Mouse (Mus musculus) CH12.LX (cell line): ENCODE measurements around the gene Slc25a28. TPM values are rescaled to one million over a fixed set of nuclear protein-coding genes. Genes with fewer than 3 reads are reported as not detected.

Source experiments
- DNase-seq: peaks from one replicate; pipeline ENCODE4 v3.0.0-alpha.2; 2013; ENCODE audit errors: extremely low read depth
- H3K27ac ChIP-seq: 2 replicates; pipeline ENCODE4 v1.5.1; 2012; ENCODE audit warnings: low read depth, mild to moderate bottlenecking, control low read depth, moderate library complexity; ENCODE audit not compliant: insufficient read depth
- H3K27me3 ChIP-seq: replicated peaks from 2 replicates; pipeline ENCODE3; 2012; ENCODE audit warnings: inconsistent platforms
- H3K36me3 ChIP-seq, 2 experiments: replicated peaks in 1 of 2; 2 replicates each; pipeline versions ENCODE3 to v1.6.1; 2012; ENCODE audit warnings: inconsistent platforms in 1 of 2, low read length in 1 of 2, mild to moderate bottlenecking in 1 of 2, mixed read lengths in 1 of 2, moderate library complexity in 1 of 2; ENCODE audit not compliant: control insufficient read depth in 1 of 2, insufficient read depth in 1 of 2
- H3K4me1 ChIP-seq, 2 experiments: 2 replicates each; pipeline ENCODE4 v1.6.1; 2012; ENCODE audit warnings: inconsistent platforms in 1 of 2, moderate library complexity in 1 of 2; ENCODE audit not compliant: insufficient read depth in 2 of 2, control insufficient read depth in 1 of 2
- H3K4me2 ChIP-seq: 2 replicates; pipeline ENCODE4 v1.6.1; 2012; ENCODE audit warnings: low read depth, mild to moderate bottlenecking, control low read depth; ENCODE audit not compliant: poor library complexity, insufficient read depth, severe bottlenecking
- H3K4me3 ChIP-seq, 3 experiments: fragments of 150-350 bp in 1 of 3; sonication (generic) in 1 of 3; replicated peaks in 1 of 3; 2 replicates each; pipeline versions ENCODE3 to v1.5.1; 2011 to 2012; ENCODE audit warnings: low read depth in 2 of 3, low read length in 2 of 3, mild to moderate bottlenecking in 2 of 3, moderate library complexity in 2 of 3, control low read depth in 1 of 3, improper control_type of control experiment in 1 of 3, inconsistent platforms in 1 of 3, mixed read lengths in 1 of 3; ENCODE audit not compliant: poor library complexity in 1 of 3
- H3K79me2 ChIP-seq: replicated peaks from 2 replicates; pipeline ENCODE4 v1.6.1; 2012; ENCODE audit warnings: mild to moderate bottlenecking, moderate library complexity; ENCODE audit not compliant: control insufficient read depth, poor library complexity, insufficient read depth, severe bottlenecking; ENCODE audit errors: extremely low read depth
- H3K9ac ChIP-seq: 2 replicates; pipeline ENCODE4 v1.6.1; 2012; ENCODE audit warnings: low read depth, mild to moderate bottlenecking, control low read depth, moderate library complexity; ENCODE audit not compliant: insufficient read depth
- H3K9me3 ChIP-seq: replicated peaks from 2 replicates; pipeline ENCODE3; 2012; ENCODE audit warnings: low read length, inconsistent platforms, mixed read lengths
- BHLHE40 ChIP-seq: IDR thresholded peaks from 2 replicates; pipeline ENCODE4 v1.6.1; 2011; ENCODE audit warnings: mild to moderate bottlenecking, low read depth, low read length, improper control_type of control experiment
- CHD1 ChIP-seq: IDR thresholded peaks from 2 replicates; pipeline ENCODE4 v1.6.1; 2012; ENCODE audit warnings: low read depth, low read length, improper control_type of control experiment, inconsistent platforms
- CHD2 ChIP-seq: IDR thresholded peaks from 2 replicates; pipeline ENCODE4 v1.6.1; 2011; ENCODE audit warnings: low read length, improper control_type of control experiment
- CTCF ChIP-seq, 2 experiments: IDR thresholded peaks in 1 of 2; conservative IDR thresholded peaks in 1 of 2; 2 replicates each; pipeline ENCODE4 v1.5.1; 2011 to 2012; ENCODE audit warnings: low read depth in 2 of 2, low read length in 2 of 2, improper control_type of control experiment in 1 of 2, inconsistent platforms in 1 of 2, mild to moderate bottlenecking in 1 of 2, moderate library complexity in 1 of 2
- ELF1 ChIP-seq: IDR thresholded peaks from 2 replicates; pipeline ENCODE4 v1.6.1; 2014; ENCODE audit warnings: low read depth, mild to moderate bottlenecking, inconsistent platforms, low read length, improper control_type of control experiment
- EP300 ChIP-seq: IDR thresholded peaks from 2 replicates; pipeline ENCODE4 v1.6.1; 2011; ENCODE audit warnings: low read length, improper control_type of control experiment
- ETS1 ChIP-seq: conservative IDR thresholded peaks from 2 replicates; pipeline ENCODE4 v1.6.1; 2012; ENCODE audit warnings: low read depth, mild to moderate bottlenecking, inconsistent platforms, low read length, improper control_type of control experiment, moderate library complexity
- HCFC1 ChIP-seq: IDR thresholded peaks from 2 replicates; pipeline ENCODE4 v1.6.1; 2012; ENCODE audit warnings: low read depth, mild to moderate bottlenecking, inconsistent platforms, low read length, improper control_type of control experiment
- KAT2A ChIP-seq: IDR thresholded peaks from 2 replicates; pipeline ENCODE4 v1.6.1; 2012; ENCODE audit warnings: low read length, improper control_type of control experiment, inconsistent platforms; ENCODE audit not compliant: insufficient replicate concordance
- MAFK ChIP-seq: IDR thresholded peaks from 2 replicates; pipeline ENCODE4 v1.6.1; 2011; ENCODE audit warnings: low read length, improper control_type of control experiment; ENCODE audit not compliant: insufficient replicate concordance
- MAX ChIP-seq: IDR thresholded peaks from 2 replicates; pipeline ENCODE4 v1.6.1; 2011; ENCODE audit warnings: low read length, improper control_type of control experiment
- MAZ ChIP-seq: IDR thresholded peaks from 2 replicates; pipeline ENCODE4 v1.6.1; 2012; ENCODE audit warnings: low read depth, mild to moderate bottlenecking, inconsistent platforms, low read length, improper control_type of control experiment, moderate library complexity
- MEF2A ChIP-seq: IDR thresholded peaks from 2 replicates; pipeline ENCODE4 v1.6.1; 2014; ENCODE audit warnings: low read depth, mild to moderate bottlenecking, inconsistent platforms, low read length, improper control_type of control experiment, borderline replicate concordance
- MYC ChIP-seq: IDR thresholded peaks from 2 replicates; pipeline ENCODE4 v1.6.1; 2011; ENCODE audit warnings: low read depth, mild to moderate bottlenecking, improper control_type of control experiment, low read length
- NRF1 ChIP-seq: IDR thresholded peaks from 2 replicates; pipeline ENCODE4 v1.6.1; 2014; ENCODE audit warnings: low read depth, mild to moderate bottlenecking, inconsistent platforms, low read length, improper control_type of control experiment, moderate library complexity
- PAX5 ChIP-seq: IDR thresholded peaks from 2 replicates; pipeline ENCODE4 v1.6.1; 2012; ENCODE audit warnings: low read length, inconsistent platforms, mixed read lengths
- RAD21 ChIP-seq: IDR thresholded peaks from 2 replicates; pipeline ENCODE4 v1.6.1; 2011; ENCODE audit warnings: low read depth, mild to moderate bottlenecking, low read length, improper control_type of control experiment, moderate library complexity
- SIN3A ChIP-seq: IDR thresholded peaks from 2 replicates; pipeline ENCODE4 v1.6.1; 2012; ENCODE audit warnings: low read length, improper control_type of control experiment, inconsistent platforms
- SMC3 ChIP-seq: IDR thresholded peaks from 2 replicates; pipeline ENCODE4 v1.6.1; 2011; ENCODE audit warnings: low read depth, low read length, improper control_type of control experiment
- TBP ChIP-seq: conservative IDR thresholded peaks from 2 replicates; pipeline ENCODE4 v1.6.1; 2011; ENCODE audit warnings: low read depth, low read length, improper control_type of control experiment
- TCF12 ChIP-seq: IDR thresholded peaks from 2 replicates; pipeline ENCODE4 v1.6.1; 2014; ENCODE audit warnings: low read depth, mild to moderate bottlenecking, inconsistent platforms, low read length, improper control_type of control experiment
- UBTF ChIP-seq: IDR thresholded peaks from 2 replicates; pipeline ENCODE4 v1.6.1; 2012; ENCODE audit warnings: low read depth, mild to moderate bottlenecking, inconsistent platforms, low read length, improper control_type of control experiment, moderate library complexity
- USF1 ChIP-seq: IDR thresholded peaks from 2 replicates; pipeline ENCODE4 v1.6.1; 2014; ENCODE audit warnings: low read depth, mild to moderate bottlenecking, inconsistent platforms, low read length, improper control_type of control experiment
- USF2 ChIP-seq: conservative IDR thresholded peaks from 2 replicates; pipeline ENCODE4 v1.6.1; 2011; ENCODE audit warnings: low read depth, low read length, improper control_type of control experiment
- ZC3H11A ChIP-seq: IDR thresholded peaks from 2 replicates; pipeline ENCODE4 v1.6.1; 2012; ENCODE audit warnings: low read depth, mild to moderate bottlenecking, inconsistent platforms, low read length, improper control_type of control experiment
- ZKSCAN1 ChIP-seq: IDR thresholded peaks from 2 replicates; pipeline ENCODE4 v1.6.1; 2012; ENCODE audit warnings: low read depth, inconsistent platforms, low read length, improper control_type of control experiment, borderline replicate concordance
- ZMIZ1 ChIP-seq: IDR thresholded peaks from 2 replicates; pipeline ENCODE4 v1.6.1; 2012; ENCODE audit warnings: low read depth, mild to moderate bottlenecking, inconsistent platforms, low read length, improper control_type of control experiment
- ZNF384 ChIP-seq: IDR thresholded peaks from 2 replicates; pipeline ENCODE4 v1.6.1; 2012; ENCODE audit warnings: low read depth, low read length, improper control_type of control experiment, inconsistent platforms
- dilution Hi-C: fragments of 300-500 bp; cut with MboI; formaldehyde crosslinking; loops from 2 replicates; pipeline ENCODE4 v1.14.3; 2020; ENCODE audit warnings: low sequenced_read_pairs; ENCODE audit not compliant: extremely low pct_unique_long_range_greater_than_20kb, extremely low pct_ligation_motif_present
- in situ Hi-C: fragments of 300-500 bp; cut with MboI; formaldehyde crosslinking; loops from 3 replicates; pipeline ENCODE4 v1.14.3; 2019; ENCODE audit warnings: low sequenced_read_pairs, low pct_ligation_motif_present, low pct_unique_long_range_greater_than_20kb, mixed read lengths
- polyA plus RNA-seq: library from polyadenylated mRNA; unstranded; fragments of >175 nt; gene quantifications from 2 replicates; pipeline ENCODE4 v1.2.1, GENCODE M21; 2012; ENCODE audit warnings: low read depth; ENCODE audit not compliant: insufficient read length
- total RNA-seq, 2 experiments: library from RNA; depleted of rRNA; stranded (reverse); fragments of 300-350 nt in 1 of 2; fragments of >200 nt in 1 of 2; gene quantifications; 2 replicates each; pipeline ENCODE4 v1.2.3; 2012 to 2014

Slc25a28 gene
- total and polyA plus RNA-seq, 3 experiments = 35.2 to 48.1 (median 37.8) TPM

DNA sequence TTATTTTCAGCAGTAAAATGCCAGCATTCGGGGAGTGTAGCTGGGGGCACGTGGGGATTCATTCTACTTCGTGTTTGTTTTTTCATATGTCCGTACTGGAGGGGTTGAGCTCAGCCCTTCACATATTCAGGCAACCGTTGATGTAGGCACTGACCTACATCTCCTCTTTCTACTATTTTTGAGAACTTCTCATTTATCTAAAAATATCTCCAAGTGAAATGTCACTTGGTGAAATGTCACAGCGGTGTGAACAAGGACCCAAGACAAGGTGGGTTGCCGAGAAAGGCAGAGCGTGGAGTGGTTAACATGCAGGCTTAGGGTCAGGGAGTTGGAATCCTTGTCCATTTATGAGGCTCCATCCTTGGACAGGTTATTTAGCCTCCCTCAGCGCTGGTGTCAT, 27.4 kb downstream of the Slc25a28 start:
- Histone ChIP-seq H3K27me3 (no peaks in the 10 kb centered on the region), H3K9me3 (no peaks in the 10 kb centered on the region), H3K27ac (no peak overlapping the region), H3K4me3 (no peak overlapping the region), H3K4me1 (peaks cover 0 to 6% of the 10 kb centered on the region in 2 experiments; a peak in 2 of 4 replicates), H3K36me3 (no peaks in the 10 kb centered on the region), H3K9ac (no peak overlapping the region), H3K79me2 (no peaks in the 10 kb centered on the region), H3K4me2 (no peak overlapping the region)
- in situ Hi-C loops (no loop called here), dilution Hi-C loops (no loop called here)
- TF ChIP-seq SMC3 (no peak), EP300 (no peak), KAT2A (no peak), MEF2A (no peak), MYC (no peak), ZKSCAN1 (no peak), MAFK (no peak), UBTF (no peak), BHLHE40 (no peak), SIN3A (no peak), TBP (no peak)
- DNase-seq = no peak

DNA sequence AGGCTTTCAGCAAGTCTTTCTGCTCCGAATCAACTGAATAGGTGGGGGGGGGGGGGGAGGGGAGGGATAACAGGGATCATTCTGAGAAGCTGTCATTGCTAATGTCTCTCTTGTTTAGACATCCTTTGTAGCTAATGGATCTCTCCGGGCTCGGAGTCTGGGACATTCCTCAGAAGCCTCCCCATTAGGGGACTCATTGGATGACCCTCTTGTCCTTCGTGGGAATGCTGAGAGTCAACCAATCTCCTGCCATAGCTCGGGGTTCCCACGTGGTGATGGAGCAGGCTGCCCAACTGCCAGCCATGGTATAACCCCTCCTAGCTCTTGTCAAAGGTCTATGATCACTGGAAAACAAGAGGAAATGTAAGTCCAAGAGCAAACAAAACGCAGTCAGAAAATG, 27.8 kb downstream of the Slc25a28 start:
- no peaks in the 10 kb centered on the region for H3K36me3 ChIP-seq
- no peak overlapping the region for H3K27ac ChIP-seq
- no peak for DNase-seq
- H3K4me3 ChIP-seq = no peak overlapping the region
- peaks cover 0 to 6% of the 10 kb centered on the region in 2 experiments; a peak in 2 of 4 replicates for H3K4me1 ChIP-seq
- no peaks in the 10 kb centered on the region for H3K9me3 ChIP-seq
- in situ Hi-C loops (no loop called here), dilution Hi-C loops (no loop called here)
- H3K79me2 ChIP-seq = no peaks in the 10 kb centered on the region
- H3K9ac ChIP-seq = no peak overlapping the region
- H3K4me2 ChIP-seq = no peak overlapping the region
- no peaks in the 10 kb centered on the region for H3K27me3 ChIP-seq
- no peak for TF ChIP-seq ELF1
- TF ChIP-seq CHD1 = no peak
- no peak for TF ChIP-seq CTCF (conservative IDR thresholded peaks at IDR 0.05 in 1 of 2, IDR thresholded peaks at IDR 0.05 in 1 of 2; ENCODE audit: low read depth in 2 of 2, low read length in 2 of 2)
- TF ChIP-seq PAX5 = no peak
- TF ChIP-seq NRF1 = no peak
- TF ChIP-seq ETS1 = no peak
- no peak for TF ChIP-seq ZKSCAN1
- TF ChIP-seq MAZ = no peak
- TF ChIP-seq USF1 = no peak
- no peak for TF ChIP-seq ZNF384
- TF ChIP-seq RAD21 = no peak
- TF ChIP-seq ZMIZ1 = no peak
- no peak for TF ChIP-seq TCF12
- TF ChIP-seq BHLHE40 = no peak
- no peak for TF ChIP-seq HCFC1
- TF ChIP-seq SMC3 = no peak
- no peak for TF ChIP-seq MAX
- TF ChIP-seq CHD2 = no peak
- TF ChIP-seq USF2 = no peak
- TF ChIP-seq ZC3H11A = no peak
